Mouse (Mus musculus) C2C12 (cell line): ENCODE measurements around the gene Siah1b.

Source experiments
- CTCF ChIP-seq: IDR thresholded peaks from one replicate; pipeline ENCODE4 v1.5.1; 2011; ENCODE audit not compliant: control insufficient read depth, insufficient read depth, insufficient read length
- MAX ChIP-seq: IDR thresholded peaks from one replicate; pipeline ENCODE4 v1.6.1; 2011; ENCODE audit warnings: mild to moderate bottlenecking, control low read depth
- MYOD1 ChIP-seq: IDR thresholded peaks from one replicate; pipeline ENCODE4 v1.6.1; 2011; ENCODE audit warnings: low read depth; ENCODE audit not compliant: control insufficient read depth, insufficient read length
- MYOG ChIP-seq: IDR thresholded peaks from one replicate; pipeline ENCODE4 v1.6.1; 2011; ENCODE audit not compliant: control insufficient read depth, insufficient read length; ENCODE audit errors: extremely low read depth
- USF1 ChIP-seq: IDR thresholded peaks from one replicate; pipeline ENCODE4 v1.6.1; 2011; ENCODE audit warnings: low read depth, mild to moderate bottlenecking, control low read depth, moderate library complexity

- TF ChIP-seq CTCF (no peak), MYOG (no peak), MAX (no peak), USF1 (no peak), MYOD1 (no peak)
Observed at GRCm38 (mm10) chrX:164068968-164069367, 7.3 kb downstream of the Siah1b start.
